Mouse (Mus musculus) regulatory T cell (primary cell): ENCODE results near the gene Lbh.

Experiments
- in situ Hi-C: fragments of 300-600 bp; cut with MboI, MseI; formaldehyde crosslinking; loops from one replicate; pipeline ENCODE4 v1.15.1; 2025; ENCODE audit warnings: high pct_unique_total_duplicates

Lbh gene

GRCm38 (mm10) chr17:72938871-72939568 lies 20.9 kb downstream of the Lbh start:
- in situ Hi-C loops, result no loop called here

- in situ Hi-C loops, result no loop called here
These were observed 21.4 kb downstream of the Lbh start for GRCm38 (mm10) chr17:72939569-72939899.

GRCm38 (mm10) chr17:72944368-72944767 lies 26.3 kb downstream of the Lbh start:
- in situ Hi-C loops, result no loop called here

DNA sequence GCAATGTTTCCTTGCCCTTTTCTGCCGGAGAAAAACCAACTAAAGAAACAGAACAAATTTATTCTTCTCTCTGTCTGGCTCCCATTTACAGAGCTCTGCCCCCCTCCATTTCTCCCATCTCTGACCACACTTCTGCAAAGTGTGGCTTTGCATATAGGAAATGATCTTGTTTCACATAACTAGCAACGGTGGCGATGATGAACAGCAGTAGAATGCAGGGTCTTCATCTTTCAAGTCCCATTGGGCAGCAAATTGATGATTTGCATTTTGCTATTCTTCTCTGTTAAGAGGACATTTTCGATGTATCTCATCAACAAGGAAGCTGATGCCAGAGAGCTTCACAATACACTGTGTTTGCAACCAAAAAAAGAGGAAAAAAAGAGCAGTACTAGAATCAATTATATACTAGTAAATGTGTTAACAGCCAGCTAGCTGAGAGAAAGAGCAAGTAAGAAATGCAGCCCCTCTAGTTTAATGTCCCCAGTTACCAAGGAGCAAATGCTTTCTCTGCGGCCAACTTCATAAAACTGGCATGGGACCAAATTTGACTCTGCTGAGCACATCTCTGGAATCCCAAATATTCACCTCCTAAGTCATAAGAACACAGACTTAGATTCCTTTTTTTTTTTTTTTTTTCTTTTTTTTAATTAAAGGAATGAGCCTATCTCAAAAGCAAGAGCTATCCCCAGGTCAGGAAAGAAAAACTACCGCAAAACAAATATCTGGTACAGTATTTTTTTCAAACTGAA lies 29.2 kb downstream of the Lbh start:
- in situ Hi-C loops, result no loop called here

GRCm38 (mm10) chr17:72948119-72948518 lies 30.0 kb downstream of the Lbh start:
- in situ Hi-C loops, result no loop called here

- in situ Hi-C loops, result no loop called here
These were observed 31.2 kb downstream of the Lbh start for GRCm38 (mm10) chr17:72949247-72949701.

GRCm38 (mm10) chr17:72951331-72951730 lies 33.2 kb downstream of the Lbh start:
- in situ Hi-C loops, result no loop called here

DNA sequence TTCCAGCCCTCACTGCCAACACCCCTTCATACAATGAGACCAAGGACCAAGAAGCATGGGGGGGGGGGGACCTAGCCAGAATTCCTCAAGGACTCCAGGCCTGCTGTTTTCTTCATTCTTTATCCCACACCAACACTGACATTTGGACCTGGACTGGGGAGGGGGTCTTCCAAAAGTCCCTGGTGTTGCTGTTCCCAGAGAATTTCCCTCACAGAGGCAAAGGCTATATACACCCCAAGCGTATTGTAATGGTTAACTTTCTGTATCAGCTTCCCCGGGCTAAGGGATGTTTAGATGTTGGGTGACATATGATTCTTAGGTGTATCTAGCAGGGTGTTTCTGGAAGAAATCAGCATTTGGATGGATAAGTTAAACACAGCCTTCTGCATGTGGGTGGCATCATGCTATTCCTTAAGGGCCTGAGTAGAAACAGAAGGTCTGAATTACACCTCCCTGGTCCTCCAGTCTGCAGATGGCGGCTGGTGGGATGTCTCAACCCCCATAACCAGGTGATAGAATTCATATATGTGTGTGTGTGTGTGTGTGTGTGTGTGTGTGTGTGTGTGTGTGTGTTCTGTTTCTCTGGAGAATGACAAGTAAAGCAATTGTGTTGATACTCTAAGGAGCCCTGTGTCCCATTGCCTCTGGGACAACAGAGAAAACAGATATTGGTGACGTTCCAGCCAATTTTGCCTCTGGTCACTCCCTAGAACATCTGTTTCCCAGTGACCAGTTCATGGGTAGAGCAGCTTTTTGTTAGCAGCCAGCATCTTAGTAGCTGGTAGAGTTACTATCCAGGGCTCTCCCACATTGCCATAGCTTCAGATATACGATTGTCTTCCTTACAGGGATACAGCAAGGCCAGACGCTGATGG lies 35.9 kb downstream of the Lbh start:
- in situ Hi-C loops, result no loop called here

DNA sequence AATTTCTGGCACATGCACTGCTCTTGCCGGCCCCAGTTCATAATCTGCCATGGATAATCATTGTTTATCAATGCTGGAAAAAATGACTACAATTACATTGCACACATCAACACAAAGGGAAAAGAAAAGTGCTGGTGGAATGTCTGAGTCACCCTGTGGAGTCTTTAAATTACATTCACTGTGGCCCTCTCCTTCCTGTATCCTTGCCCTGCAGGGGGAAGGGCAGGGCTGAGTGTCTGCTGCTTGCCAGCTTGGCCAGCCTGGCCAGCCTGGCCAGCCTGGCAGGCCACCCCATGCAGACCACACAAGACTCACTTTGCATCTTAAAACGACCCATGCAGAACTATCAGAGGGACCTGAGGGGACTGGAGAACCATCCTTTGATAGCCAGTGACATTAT lies 37.4 kb downstream of the Lbh start:
- in situ Hi-C loops, result no loop called here

DNA sequence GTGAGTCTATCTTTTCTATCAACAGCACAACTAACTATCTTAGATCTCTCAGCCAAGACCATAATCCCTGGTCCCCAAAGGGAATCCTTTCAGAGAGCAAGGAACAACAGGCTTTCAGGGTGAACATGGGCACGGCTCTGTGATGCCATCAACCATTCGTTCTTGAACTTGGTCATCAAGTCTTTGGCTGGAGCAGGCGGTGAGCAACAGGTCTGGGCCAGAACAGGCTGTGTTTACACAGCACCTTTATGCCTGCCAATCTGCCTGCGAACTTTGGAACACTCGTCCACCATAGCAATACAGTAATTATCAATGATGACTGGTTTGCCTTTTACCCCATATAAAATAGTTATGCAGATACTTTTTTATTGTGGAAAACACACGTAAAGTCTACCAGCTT lies 38.9 kb downstream of the Lbh start:
- in situ Hi-C loops, result no loop called here

GRCm38 (mm10) chr17:72958886-72959285 lies 40.8 kb downstream of the Lbh start:
- in situ Hi-C loops, result no loop called here

- in situ Hi-C loops, result no loop called here
These were observed 41.5 kb downstream of the Lbh start for GRCm38 (mm10) chr17:72959497-72960039.

- in situ Hi-C loops, result no loop called here
These were observed 42.1 kb downstream of the Lbh start for GRCm38 (mm10) chr17:72960243-72960642.

DNA sequence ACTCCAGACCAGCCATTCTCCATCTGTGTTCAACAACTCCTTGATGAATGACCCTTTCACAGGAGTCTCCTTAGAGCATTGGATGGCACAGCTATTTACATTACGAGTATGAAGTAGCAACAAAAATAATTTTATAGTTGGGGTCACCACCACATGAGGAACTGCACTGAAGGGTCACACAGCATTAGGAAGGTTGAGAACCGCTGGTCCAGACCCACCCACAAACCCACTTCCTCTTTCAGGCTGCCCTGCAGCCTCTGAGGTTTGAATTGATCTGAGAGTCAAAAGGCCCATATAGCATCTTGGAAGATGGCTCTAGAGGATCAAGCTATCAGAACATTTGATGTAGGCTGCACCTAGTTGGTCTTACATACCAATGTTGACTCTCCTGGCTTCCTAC lies 42.8 kb downstream of the Lbh start:
- in situ Hi-C loops, result no loop called here

GRCm38 (mm10) chr17:72961953-72962630 lies 44.0 kb downstream of the Lbh start:
- in situ Hi-C loops, result no loop called here

GRCm38 (mm10) chr17:72965687-72966086 lies 47.6 kb downstream of the Lbh start:
- in situ Hi-C loops, result no loop called here

DNA sequence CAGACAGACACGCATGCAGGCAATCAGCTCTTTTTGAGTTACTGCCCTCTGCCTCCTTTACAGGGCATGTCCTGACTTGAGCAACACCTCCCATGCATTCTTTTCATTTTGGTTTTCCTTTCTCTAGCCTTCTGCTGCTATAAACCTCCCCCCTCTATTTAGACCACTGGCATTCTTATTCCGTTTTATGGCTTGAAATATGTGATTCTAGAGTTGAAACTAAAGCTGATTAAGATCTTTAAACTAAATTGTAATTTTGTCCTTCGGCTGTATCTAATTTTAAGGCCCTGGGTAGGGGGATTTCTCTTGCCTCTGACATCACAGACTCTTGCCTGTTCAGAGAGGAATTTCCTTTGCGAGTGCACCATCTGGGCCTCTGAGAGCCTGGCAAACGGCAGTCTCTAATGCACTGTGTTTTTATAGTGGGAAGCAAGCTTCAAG lies 48.0 kb downstream of the Lbh start:
- in situ Hi-C loops, result no loop called here

DNA sequence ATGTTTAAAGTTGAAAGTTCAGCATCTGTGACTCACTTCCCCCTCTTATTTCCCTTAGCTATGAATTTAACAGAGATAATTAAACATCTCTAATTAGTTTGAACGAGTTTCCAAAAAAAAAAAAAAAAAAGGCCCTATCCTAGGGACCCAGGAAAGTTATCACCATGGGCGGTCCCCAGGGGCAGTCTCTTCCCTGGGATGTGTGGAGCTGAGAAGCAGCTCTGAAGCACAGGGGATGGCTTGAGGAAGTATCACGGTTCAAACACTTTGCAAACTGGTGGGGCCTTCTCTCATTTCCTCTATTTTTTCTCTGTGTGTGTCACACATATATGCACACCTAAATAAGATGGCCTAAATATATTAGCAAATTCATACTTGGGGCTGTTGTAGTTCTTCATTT lies 48.8 kb downstream of the Lbh start:
- in situ Hi-C loops, result no loop called here

GRCm38 (mm10) chr17:72967371-72968175 lies 49.5 kb downstream of the Lbh start:
- in situ Hi-C loops, result no loop called here

GRCm38 (mm10) chr17:72968666-72969065 lies 50.6 kb downstream of the Lbh start:
- in situ Hi-C loops, result no loop called here
